Mouse (Mus musculus): ENCODE results near the gene Sycp2l. TPM values are rescaled to one million over a fixed set of nuclear protein-coding genes. Genes with fewer than 3 reads are reported as not detected.

Gene Sycp2l
- not detected for polyA plus RNA-seq (2017; shearing (Covaris generic))

DNA sequence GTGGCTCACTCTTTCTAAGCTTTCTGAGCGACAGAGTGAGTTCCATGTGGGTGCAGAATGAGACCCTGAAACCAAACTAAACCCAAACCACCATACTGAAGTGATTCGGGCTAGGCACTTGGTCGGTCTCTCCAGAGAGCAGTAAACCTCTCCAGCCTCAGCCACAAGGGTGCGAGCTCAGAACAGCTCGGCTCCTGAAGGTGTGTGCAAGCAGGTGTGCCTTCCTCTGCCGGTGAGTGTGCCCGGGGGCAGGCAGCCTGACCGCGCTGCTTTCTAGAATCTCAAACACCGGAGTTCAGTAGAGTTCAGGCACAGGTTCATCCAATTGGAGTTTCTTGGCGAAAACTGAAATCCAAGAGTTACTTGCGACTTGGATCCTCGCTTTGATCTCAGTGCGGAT lies at the start of gene Sycp2l:
Gene Sycp2l (plus strand): TSS at position 368 of the 400 bp plus-strand sequence.

DNA sequence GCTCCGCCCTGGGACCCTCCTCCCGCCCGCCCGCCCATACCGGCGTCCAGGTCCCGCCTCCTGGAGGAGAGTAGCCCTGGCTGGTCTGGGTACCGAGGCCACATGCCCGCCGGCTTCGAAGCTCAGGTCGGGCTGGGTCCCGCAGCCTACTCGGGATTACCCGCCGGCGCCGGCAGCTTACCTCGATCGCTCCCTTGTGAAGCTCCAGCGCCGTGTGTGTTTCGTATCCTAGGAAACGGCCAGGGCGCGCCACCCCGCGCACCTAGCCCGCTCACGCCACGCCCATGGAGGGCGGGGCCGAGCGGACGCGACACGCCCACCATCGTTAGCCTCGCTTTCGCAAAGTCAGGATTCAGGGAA lies 34.7 kb upstream of the Sycp2l start, which contains the start of gene Mak:
Gene Mak (minus strand): TSS at position 286 of the 360 bp plus-strand sequence.

DNA sequence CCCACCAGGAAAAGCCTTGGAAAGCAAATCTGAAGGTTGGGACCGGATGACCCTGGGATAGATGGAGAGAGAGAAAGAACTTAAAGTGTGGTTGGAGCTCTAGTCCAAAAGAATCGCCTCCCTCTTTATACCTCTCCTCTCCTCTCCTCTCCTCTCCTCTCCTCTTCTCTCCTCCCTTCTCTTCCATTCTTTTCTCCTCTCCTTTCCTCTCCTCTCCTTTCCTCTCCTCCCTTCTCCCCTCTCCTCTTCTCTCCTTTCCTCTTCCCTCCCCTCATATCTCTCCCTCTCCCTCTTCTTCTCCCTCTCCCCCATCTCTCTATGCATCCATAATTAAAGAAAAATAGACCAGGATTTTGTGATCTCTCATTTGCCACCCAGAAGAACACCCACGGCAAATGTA lies 3.2 kb upstream of the Sycp2l start, which contains the start of gene Gcm2:
Gene Gcm2 (minus strand): TSS at position 101 of the 400 bp plus-strand sequence.

DNA sequence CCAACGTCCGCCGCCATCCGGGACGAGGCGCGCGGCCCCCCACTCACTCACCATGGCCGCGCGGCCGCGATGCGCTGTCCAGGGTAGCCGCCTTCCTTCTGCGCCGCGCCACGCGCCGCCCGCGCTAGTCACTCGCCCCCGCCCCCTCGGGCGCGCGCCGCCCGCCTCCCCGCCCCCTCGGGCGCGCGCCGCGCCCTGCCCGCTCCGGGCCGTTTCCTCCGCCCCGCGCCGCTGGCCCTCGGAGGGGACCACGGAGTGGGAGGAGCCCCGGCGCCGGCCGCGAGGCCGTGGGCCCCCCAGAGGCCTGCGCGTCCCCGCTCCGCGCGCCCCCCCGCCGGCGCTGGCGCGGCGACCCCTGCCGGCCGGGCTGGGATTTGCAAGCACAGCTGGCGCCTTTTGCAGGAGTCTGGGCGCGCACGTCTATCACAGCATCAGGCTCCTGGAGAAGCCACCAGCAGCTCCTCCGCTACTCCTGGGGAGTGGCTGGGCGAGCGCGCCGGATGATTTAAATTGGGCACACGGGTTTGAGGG lies 106.3 kb downstream of the Sycp2l start, which contains the start of gene Elovl2:
Gene Elovl2 (minus strand): TSS at position 102 of the 531 bp plus-strand sequence.

Other genes starting within 250 kb of the Sycp2l start
- 87.1 TPM for gene Pak1ip1, start 113.3 kb upstream of the Sycp2l start, polyA plus RNA-seq (2017; shearing (Covaris generic))
- gene Tmem14c, start 98.0 kb upstream of the Sycp2l start, polyA plus RNA-seq (2017; shearing (Covaris generic)), result 78.9 TPM
- 0.51 TPM for gene Mak, start 34.6 kb upstream of the Sycp2l start, polyA plus RNA-seq (2017; shearing (Covaris generic))
- gene Gcm2, start 3.3 kb upstream of the Sycp2l start, polyA plus RNA-seq (2017; shearing (Covaris generic)), result not detected
- gene Elovl2, start 106.1 kb downstream of the Sycp2l start, polyA plus RNA-seq (2017; shearing (Covaris generic)), result 0.29 TPM
- gene Smim13, start 135.5 kb downstream of the Sycp2l start, polyA plus RNA-seq (2017; shearing (Covaris generic)), result 9.1 TPM
- gene Gm17364, start 159.7 kb downstream of the Sycp2l start, polyA plus RNA-seq (2017; shearing (Covaris generic)), result not detected